Mouse (Mus musculus) thymus, postnatal 0 days (tissue): ENCODE measurements around the gene Bnipl. TPM values are rescaled to one million over a fixed set of nuclear protein-coding genes. Genes with fewer than 3 reads are reported as not detected.

ENCODE experiments used
- DNase-seq: peaks from one replicate; pipeline ENCODE4 v3.0.0-alpha.2; 2015; ENCODE audit warnings: low spot score
- polyA plus RNA-seq: library from polyadenylated mRNA; unstranded; fragments of >200 nt; fragmentation: Nextera tagmentation; extraction: Ambion mirVana; gene quantifications from 2 replicates; pipeline ENCODE4 v1.2.1, GENCODE M21; 2015

Gene Bnipl
- polyA plus RNA-seq, 1 experiment from 2014 or later = 0.35 TPM

DNA sequence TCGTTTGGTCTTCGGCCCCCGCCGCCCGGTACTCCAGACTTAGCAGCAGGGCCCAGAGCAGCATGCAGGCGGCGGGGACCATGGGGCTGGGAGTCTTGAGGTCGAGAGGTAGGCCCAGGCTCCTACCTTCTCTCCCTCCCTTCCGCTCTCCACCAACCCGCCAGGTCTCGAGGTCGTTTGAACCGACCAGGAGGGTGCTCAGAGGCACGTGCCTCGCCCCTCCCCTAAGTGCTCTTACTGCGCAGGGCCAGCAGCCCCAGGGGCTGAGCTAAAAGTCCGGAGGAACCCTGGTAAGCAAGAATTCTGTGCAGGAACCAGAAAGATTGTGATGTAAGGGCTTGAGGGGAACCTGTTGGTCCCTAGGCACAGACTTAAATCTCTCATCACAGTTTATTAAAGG lies 10.1 kb downstream of the Bnipl start:
- no peak for DNase-seq

DNA sequence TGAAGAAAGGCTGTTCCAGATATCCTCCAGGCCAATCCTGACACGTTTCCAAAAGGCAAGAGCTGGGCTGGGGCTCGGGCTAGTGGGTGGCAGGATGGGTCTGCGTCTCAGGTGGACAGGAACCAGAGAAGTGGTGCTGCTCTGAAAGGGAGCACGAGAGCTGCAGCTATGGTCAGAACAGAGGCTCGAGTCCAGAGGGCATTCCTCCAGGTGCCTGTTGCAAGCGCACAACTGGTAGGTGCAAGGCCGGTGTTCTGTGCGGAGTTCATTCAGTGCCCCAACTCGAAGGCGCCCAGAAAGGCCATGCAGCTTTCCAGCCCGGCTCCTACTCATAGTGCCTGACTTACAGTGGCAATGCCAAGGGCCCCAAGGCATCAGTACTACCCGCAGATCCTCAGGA lies 11.0 kb downstream of the Bnipl start:
- no peak for DNase-seq

DNA sequence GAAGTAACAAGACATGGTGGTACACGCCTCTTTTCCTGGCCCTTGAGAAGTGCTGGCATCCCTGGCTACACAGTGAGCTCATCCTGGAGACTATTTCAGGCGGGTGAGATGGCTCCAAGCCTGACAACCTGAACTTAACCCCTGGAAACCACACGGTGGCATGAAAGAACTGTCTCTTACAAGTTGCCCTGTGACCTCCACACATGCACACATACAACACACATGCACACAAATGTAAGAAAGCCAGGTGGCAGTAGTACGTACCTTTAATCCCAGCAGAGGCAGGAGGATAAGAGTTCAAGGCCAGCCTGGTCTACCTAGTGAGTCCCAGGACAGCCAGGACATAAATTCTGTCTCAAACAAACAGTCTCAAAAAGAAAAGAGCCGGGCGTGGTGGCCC lies 12.0 kb downstream of the Bnipl start:
- no peak for DNase-seq

DNA sequence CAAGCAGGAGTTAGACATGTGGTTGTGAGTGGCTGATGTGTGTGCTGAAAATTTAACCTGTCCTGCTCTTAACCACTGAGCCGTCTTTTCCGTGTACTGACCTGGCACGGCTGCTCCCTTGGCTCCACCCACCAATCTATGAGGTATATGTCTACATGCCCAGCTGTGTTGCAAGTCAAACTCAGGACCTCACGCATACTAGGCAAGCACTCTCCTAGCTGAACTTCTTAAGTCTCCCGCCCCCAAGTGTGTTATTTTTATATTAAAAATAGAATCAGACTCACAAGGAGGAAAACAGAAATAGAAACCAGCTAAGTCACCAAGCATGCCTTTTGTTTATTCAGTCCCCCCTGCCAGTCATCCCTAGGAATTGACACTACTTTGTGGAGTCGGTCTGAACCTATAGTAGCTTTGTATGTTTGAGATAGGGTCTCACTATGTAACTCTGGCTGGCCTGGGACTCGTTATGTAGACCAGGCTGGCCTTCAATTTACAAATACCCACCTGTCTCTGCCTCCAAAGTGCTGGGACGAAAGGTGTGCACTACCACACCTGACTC lies 13.4 kb downstream of the Bnipl start:
- DNase-seq = no peak

DNA sequence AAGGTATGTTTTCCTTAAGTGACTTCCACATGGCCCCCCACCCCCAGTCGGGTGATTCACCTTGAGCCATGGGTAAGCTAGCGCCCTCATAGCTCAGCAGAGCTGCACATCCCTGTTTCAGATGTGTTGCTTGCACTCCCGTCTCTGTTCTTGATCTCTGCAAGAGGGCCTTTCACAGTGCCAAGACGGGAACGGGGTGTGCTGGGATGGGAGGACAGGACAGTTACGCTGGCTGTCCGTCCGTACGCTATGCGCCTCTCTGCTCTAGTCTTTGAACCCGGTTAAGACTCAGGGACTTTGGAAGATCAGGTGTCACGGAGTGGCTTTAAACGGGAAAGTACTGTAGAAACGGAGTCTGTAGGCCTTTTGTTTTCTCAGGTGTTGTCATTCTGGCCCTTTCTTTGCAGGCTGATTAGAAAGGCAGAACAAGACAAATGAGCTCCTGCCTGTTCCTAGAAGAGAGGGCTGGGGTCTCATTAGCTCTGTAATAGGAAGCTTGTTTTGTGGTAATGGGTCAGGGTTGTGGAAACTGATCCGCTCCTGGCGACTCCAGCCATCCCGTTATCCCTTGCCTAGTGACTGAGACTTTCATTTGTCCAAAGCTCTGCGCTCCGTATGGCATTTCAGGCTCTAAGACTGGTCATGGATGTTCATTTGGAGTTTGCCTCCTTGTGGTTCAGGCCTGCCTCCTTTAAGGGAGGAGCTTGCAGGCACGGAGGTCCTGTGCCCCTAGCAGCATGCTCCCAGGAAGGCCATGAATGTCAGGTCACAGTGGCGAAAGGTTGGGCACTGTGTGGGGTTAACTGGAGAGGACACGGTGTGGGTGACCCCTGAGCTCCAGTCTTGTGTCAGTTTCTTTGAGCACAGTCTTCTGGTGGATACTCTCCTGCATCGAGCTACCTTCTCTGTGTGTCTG lies 15.3 kb downstream of the Bnipl start:
- no peak for DNase-seq

DNA sequence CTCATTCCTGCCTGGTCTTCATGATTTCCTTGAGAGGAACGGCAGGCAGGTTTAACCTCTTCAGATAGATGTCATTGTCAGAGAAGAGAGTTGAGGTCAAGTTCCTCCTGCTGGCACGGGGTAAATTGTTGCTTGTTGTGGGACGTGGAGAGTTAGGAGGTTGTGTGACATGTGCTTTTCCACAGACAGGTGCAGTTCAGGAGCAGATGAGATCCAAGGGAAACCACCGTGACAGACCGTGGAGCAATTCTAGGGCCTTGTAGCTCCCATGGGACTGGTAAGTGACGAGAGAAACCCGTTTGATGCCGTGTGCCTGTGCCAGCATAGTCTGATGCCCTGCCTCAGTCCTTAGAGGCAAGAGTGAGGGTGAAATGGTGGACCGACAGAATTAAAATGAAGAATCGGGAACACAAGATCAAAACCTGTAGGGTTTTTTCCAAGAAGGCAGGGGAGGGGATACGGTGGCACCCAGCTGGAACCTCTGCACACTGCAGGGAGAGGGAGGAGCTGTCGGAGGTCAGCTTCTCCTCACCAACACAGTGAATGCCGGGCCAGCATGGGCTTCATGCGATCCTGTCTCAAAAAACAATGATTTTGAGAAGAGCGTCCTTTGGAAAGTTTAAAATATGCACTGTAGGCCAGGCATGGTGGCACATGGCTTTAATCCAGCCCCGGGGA lies 17.6 kb downstream of the Bnipl start:
- DNase-seq = no peak

DNA sequence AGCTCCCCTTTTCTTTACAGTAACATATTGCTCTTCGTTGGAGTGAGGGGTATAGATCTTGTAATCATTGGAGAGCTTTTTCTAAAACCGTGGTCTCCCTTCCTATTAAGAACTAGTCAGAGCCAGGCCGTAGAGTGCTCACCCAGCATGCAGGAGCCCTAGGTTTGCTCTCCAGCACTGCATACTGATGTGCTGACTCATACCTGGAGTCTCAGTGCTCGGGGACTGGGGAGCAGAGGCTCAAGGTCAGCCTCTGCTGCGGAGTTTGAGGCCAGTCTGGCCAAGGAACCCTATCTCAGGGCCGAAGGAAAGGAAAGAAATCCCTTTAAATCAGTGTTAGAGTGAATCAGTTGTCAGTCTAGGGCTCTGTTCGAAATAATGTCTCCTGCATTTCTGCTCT lies 18.2 kb downstream of the Bnipl start:
- no peak for DNase-seq

DNA sequence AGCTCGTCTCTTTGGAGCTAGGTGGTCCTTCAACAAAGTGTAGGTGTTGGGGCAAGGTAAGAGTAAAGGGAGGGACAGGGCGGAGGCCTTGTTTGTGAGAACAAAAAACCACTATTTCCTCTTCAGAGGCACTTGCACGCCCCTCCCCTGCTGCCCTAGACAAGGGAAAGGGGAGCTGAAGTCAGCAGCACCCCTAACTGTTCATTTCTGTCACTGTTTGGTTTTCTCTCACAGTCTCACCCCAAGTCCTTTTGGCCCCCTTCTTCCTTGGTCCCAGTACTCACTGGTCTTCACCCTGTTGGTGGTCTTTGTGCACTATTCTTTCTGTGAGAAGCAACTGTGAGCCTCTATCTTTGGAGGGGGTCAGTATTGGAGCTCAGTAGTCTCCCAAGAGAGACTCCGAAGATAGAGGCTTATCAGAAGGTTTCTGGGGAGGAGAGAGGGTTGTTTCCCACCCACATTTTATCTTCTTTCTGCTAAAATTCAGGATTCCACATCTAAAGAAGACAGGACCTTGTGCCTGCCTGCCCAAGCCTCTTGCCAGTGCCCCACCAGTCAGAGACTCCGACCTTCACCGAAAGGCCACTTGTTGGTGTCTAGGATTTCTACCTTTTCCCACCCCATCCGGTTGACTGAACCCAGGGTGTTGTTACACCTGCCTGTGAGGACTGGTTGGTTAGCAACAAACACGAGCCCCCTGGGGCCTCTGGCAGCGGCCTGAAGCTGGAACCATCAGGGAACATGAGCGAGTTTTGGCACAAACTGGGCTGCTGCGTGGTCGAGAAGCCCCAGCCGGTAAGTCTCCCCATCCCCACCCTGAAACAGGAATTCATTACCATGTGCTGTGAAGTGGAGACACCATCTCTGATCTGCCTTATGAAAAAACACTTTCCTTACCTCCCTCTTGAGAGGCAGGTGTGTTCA lies 19.4 kb downstream of the Bnipl start, which contains the start of gene Mllt11:
TSS of gene Mllt11 (minus strand) at position 874 of the 924 bp plus-strand sequence.
- DNase-seq = peak; percentile 58

DNA sequence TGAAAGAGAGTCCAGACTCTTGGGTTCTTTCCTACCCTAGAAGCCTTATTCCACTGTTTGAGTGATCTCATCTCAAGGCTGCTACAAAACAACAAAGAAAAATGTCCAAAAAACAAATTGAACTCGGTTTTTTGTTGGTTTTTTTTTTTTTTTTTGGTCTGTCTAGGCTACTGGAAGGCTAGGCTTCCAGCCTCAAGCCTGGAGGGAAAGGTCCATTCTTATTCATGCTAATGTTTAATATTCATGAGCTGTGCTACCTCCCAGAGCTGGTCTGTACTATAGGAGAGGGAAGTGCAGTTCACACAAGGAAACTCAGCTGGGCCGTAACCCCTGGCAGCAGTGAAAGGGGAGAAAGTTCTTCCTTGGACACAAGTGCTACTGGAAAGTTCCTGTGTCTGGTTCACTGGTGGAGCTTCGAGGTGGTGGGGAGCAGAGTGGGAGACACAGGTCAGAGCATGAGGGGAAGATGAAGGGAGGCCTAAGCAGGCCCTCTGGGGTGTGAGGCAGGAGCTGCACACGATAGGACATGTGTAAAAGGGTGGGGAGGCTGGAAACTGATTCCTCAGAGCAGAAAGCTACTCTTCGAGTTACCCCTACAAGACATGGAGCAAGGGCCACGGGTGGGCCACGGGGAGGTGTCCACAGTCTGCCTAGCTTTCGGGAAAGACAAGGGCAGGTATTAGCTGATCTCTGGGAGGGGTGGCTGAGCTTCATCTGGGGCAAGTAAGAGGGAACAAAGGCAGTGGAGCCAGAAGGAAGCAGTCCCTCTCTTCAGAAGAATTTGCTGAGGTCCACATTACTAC lies 20.3 kb downstream of the Bnipl start:
- DNase-seq = peak; percentile 35

DNA sequence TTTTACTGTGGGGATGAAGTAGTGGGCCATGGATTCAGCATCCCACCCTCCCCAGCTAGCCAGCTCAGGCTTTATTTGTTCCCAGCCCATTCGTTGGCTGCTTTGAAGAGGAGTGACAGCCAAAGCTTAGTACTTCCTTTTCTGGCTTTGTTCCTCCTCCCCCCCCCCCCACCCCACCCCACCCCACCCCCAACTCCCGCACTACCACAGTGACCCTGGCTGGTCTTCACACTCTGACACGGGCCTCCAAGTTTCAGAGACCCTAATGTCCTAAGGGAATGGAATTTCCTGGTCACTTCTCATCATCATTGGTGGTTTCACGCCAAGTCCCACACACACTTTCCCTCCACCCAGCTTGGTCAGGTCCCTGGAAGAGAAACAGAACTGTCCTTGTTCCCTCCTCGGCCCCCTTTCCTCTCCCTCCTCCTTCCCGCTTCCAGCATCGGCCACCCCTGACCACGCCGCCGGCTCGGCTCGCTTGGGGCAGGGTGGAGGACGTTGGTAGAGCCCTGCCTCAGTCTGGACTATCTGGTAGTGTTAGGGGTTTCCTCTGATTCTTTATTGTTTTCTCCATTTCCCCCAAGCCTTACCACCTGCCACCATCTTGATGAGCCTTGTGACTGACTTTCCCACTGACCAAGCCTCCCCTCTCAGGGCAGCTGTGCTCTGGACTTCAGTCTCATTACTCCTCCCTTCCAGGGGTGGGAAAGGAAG lies 21.1 kb downstream of the Bnipl start:
- no peak for DNase-seq

DNA sequence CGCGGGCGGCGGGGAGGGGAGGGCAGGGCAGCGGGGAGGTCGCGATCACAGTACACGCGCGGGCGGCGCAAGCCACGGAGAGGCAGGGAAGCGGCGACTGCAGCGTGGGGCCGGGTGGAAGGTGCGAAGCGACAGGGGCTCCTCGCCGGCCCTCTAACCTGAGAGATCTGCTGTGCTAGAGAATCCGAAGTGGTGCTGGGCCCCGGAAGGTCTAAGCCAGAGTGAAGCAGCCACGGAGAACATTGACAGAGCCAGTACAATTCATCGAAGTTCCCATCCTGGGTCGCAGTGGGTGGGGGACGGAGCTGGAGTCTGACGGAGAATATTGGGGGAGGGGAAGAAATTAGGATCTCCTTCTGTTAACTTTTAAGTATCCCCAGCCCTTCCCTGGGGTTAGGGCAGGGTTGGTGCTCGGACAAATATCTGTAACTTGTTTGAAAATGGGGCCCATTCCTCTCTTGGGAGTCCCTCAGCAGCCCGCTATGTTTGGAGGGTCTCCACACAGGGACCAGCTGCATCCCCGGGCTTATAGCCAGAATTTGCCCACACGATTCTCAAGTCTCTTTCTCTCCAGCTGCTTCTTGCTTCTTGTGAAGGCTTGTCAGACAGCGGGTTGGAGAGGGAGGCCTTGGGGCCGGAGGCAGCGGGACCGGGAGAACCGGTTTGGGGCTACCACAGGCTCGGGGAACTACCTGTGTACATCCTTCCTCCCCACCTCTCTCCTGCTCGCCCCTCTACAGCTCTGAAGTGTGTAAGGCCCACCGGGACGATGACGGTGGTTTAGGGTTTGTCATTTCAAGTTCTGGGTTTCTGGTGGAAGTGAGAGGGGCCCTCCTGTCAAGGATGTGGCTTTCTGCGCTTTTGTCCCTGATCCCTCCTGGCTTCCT lies 21.9 kb downstream of the Bnipl start:
- peak; percentile 58 for DNase-seq

DNA sequence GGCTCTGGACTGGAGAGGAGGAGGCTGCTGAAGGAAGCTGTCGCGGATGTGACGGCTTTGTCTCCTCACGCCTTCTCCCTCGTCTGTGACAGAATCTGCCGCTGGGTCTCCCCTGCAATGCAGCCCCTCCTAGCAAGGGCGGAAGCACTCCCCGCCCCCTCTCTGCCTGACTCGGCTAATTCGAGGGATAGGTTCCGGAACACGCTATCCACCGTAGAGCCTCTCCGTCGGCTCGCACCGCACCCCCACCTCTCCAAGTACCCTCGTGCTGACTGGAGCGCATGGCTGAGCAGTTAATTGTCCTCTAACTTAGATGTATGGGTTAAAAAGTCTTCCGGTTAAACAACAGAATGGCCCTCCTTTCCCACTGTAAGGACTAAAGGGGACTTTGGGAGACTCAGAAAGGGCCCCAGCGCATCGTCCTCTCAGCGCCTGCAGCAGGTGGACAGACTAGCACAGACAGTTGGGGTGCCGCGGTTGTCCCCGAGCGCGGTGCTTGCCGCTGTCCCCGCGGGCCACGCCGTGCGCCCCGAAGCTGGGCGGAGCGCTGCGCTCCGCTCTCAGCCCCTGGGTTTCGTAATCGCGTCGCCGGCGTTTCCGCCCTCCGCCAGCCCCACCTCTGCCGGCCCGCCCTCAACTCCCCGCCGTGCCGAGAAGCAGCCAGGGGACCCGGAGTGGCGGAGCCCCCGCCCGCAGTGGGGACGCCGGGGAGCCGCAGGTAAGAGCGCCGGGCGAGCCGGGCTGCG lies 22.7 kb downstream of the Bnipl start, which contains the start of gene Cdc42se1:
TSS of gene Cdc42se1 (plus strand) at position 585 of the 746 bp plus-strand sequence.
- DNase-seq = peak; percentile 94

DNA sequence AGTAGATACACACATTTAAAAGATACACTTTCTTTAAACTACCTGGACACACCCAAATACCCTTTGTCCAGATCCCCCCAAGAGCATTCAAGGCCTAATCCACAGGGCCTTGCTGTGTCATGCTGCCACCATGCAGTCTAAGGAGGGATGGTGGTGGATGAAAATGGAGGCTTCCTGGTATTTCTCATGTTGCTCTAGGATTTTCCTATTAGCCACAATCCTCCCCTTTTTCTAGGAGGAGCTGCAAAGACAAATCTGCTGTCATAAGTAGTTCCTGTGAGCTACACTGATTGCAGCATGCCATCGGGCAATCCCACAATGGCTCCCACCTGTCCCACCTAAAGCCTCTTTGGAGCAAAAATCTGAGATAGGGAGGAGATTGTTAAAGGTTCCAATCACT lies 23.8 kb downstream of the Bnipl start:
- no peak for DNase-seq

DNA sequence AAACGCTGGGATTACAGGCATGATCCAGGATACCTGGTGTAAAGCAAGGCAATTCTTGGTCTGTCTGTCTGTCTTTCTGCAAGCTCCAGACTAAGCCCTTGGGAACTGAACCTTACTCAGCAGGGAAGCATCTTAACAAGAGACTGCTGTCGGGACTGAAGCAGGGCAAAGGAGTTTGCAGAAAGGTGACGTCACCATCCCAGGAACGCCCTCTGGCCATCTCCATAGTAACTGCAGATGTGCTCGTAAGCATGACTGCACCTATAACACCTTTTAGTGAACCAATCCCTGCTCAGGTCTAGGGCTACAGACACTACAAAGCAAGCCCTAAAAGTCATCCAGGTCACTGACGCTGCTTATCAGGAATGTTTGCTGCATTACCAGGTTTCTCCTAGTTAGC lies 26.7 kb downstream of the Bnipl start:
- DNase-seq = no peak

DNA sequence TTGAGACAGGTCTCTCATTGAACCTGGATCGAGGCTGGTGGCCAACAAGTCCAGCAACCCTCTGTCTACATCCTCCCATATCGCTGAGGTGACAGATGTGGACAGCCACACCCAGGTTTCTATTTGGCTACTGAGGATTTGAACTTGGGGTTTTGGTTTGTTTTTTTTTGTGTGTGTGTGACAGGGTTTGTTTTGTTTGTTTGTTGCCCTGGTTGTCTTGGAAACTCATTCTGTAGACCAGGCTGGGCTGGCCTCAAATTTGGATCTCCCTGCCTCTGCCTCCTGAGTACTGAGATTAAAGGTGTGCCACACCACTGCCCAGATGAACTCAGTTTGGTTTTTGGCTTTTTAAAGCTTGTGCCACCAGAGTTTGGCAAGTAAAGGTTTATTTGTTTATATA lies 28.0 kb downstream of the Bnipl start:
- no peak for DNase-seq

DNA sequence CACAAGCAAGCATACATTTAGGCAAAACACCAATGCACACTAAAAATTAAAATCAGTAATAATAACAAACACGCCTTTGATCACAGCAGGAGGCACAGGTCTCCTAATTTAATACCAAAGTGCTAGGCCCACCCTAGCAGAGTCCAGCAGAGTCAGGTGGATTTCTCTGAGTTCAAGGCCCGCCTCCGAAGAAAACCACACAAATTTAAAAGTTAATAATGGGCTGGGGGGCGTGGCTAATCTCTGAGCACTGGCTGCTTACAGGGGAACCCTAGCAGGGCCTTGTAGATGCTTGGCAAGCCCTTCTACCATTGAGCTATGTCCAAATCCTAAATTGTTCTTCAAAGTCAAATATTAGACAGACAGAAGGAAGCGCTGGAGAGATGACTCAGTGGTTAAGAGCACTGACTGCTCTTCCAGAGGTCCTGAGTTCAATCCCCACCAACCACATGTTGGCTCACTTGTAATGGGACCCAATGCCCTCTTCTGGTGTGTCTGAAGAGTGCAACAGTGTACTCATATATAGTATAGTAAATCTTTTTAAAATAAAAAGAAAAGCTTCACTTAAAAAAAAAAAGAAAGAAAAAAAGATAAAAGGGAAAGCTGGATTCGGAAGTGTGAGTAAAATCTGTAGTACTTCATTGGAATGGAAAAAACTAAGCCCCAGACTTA lies 32.4 kb downstream of the Bnipl start:
- no peak for DNase-seq
